Mouse (Mus musculus): ENCODE data around the gene Grm7.

DNA sequence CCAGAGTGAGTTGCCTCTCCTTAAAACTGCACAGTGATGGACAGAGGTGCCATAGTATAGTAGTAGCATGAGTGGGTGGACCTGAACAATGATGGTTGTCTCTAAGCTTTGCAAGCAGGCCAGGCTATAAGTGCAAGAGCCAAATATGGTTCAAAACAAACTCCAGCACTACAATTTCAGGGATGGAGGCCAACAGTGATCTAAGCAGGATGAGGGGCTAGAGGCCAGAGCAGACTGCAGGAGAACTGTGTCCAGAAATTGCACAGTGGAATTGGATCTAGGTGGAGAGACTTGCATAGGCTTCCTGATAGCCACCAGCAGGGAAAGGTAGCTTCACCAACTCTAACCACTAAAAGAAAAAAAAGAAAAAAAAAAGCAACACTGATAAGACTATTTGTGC, 968.5 kb downstream of the Grm7 start:
- TF ChIP-seq CTCF (IDR thresholded peaks at IDR 0.05; ENCODE audit: extremely low read depth, insufficient read depth, low read length) (no peak), POLR2A (IDR thresholded peaks at IDR 0.05; ENCODE audit: extremely low read depth, insufficient read depth, low read length) (no peak)

Data from cortical plate, adult 2 months (tissue).